Mouse (Mus musculus) inflammation-experienced regulatory T-cells, adult 6 months (primary cell): ENCODE results near the gene Zfp219. TPM values are rescaled to one million over a fixed set of nuclear protein-coding genes. Genes with fewer than 3 reads are reported as not detected.

ENCODE experiments used
- ATAC-seq: one replicate; pipeline ENCODE4 v1.8.0; 2017
- polyA plus RNA-seq, 3 experiments: library from polyadenylated mRNA; unstranded; fragments of 100-300 nt; shearing (Covaris generic); gene quantifications; one replicate each; pipeline ENCODE4 v1.2.1; 2017

Gene Zfp219
- polyA plus RNA-seq, 3 experiments from 2014 or later: 1.4 to 1.9 (median 1.6) TPM

GRCm38 (mm10) chr14:52017662-52018061 lies 2.9 kb downstream of the Zfp219 start:
- ATAC-seq: no peak

DNA sequence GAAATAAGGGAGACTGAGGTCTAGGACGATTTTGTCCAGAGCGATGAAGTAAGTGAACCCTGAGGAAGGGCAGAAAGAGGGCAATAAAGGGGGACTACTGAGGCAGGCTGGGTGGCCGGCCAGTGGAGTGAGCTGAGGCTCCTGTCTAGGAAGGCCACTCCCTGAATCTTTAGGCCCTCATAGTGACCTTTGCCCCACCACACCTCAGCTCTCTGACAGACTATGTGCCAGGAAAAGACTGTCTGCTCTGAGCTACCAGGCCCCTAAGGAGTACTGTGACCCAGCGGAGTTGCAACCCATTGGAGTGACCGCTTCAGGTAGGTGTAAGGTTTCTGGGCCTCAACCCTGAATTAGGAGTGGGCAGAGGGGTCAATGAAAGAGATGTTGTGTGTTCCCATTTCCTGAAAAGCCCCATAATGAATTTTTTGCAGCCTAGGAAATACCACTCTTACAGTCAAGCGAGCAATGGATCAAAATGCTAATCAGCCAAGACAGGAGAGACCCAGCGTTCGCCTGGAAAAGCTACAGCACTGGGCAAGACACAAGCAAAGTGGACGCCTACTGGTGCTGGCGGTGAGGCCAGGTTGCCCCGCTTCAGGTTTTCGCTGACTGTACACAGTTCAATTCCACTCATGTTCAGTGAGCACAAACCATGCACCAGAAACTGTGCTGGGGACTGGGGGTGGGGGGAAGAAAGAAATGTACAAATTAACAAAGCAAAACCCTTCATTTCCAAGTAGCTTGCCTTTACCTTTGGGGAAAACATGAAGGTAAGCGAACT lies 3.7 kb downstream of the Zfp219 start:
- no peak for ATAC-seq

- ATAC-seq: no peak
Measured at GRCm38 (mm10) chr14:52015445-52016100, 5.0 kb downstream of the Zfp219 start, which contains the start of gene Tmem253. Tmem253 (plus strand) TSS chr14:52015658.

- ATAC-seq: no peak
Measured at GRCm38 (mm10) chr14:52014761-52015311, 5.7 kb downstream of the Zfp219 start.

GRCm38 (mm10) chr14:52014271-52014760 lies 6.2 kb downstream of the Zfp219 start:
- no peak for ATAC-seq

DNA sequence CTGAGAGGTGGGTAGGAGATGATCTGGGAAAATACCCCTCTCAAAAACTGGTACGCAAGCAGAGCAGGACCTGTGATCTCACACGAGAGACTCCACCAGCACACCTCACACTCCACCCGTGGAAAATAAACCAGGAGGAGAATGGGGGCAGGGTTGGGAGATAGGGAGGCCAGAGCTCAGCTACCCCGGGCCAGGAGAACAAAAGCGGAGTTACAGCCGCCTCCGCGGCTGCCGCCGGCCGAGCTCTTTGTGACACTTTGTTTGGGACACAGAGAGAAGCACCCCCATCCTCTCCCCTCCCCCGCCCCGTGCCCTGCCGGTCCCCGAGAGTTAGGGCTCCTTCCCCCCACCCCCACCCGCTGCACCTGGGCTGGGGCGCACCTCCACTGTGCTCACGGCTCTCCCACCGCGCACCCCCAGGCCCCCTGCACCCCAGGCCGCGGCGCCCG lies 6.7 kb downstream of the Zfp219 start:
- ATAC-seq: peak; percentile 20

DNA sequence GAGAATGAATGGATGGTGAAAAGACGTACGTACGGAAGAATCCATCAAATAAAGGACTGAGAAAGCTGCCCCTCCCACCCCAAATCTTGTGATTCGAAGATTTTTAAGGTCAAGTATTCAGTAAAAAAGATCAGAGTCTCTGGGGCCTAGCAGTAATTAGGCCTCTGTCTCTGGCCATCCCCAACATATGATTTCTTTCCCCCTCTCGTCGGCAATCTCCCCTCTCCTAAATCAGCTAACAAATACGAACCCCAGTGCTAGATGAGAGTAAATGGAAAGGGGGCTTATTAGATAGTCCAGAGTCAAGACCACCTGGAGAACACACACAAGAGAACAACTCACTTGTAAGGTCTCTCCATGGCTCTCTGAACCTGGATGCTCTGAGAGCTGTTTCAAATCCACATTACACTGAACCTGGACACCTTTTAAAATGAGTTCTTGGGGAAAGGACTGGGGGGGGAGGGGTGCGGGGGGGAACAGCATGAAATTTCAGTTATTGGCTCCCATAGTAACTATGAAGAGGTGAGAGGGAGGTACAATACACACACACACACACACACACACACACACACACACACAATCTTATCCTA lies 7.4 kb downstream of the Zfp219 start:
- no peak for ATAC-seq

- no peak for ATAC-seq
Measured at GRCm38 (mm10) chr14:52012553-52012952, 8.0 kb downstream of the Zfp219 start.

DNA sequence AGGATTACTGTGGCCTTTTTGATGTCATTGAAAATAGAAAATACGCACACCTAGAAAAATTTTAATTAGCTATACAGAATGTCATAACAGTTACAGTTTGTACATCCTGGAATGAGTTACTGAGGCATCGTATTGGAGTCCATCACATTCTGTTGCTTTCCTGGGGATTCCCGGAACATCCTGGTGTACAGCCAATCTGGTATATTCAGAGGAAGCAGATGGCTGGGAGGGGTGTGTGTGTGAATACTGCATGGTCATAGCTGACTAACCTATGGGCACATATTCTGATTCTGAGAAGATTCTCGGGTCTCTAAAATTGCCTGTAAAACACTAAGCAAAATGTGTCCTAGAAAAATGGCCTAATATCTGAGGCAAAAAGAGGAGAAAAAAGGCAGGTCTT lies 8.4 kb downstream of the Zfp219 start:
- ATAC-seq: no peak

DNA sequence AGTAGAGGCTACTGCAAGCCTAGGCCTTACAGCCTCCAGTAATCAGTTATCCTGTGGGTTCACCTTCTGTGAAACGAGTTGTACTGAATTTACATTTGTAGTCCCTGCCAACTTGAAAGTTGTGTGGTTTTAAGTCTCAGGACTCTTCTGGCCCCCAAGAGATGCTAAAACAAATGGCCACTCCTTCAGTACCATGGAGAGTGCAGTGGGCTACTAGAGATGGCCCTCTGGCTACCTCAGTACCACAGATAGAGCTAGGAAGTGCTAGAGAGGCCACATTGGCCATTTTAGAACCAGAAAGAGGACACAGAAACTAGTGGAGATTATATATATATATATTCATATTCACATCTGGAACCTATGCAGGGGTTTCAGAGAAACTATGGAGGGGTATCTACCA lies 8.8 kb downstream of the Zfp219 start:
- no peak for ATAC-seq

- ATAC-seq: no peak
Measured at GRCm38 (mm10) chr14:52010446-52011111, 10.0 kb downstream of the Zfp219 start.

DNA sequence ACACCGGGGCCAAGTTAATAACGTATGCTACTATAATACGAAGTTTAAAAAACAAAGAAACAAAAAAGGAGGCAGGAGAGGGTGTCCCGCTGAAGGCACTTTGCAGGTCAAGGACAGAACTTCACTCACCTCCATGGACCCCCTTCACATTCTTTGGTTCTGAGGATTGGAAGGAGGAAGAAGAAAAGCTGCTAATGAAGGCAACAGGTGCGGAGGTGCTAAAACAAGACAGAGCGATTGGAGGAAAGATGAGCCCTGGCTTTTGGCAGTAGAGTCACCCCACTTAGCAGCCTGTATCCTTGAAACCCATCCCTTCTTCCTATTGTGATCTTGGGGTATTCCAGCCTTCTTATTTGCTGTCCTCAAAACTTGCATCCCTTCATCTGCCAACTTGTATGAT lies 10.7 kb downstream of the Zfp219 start:
- ATAC-seq: no peak

GRCm38 (mm10) chr14:52009361-52009760 lies 11.2 kb downstream of the Zfp219 start:
- no peak for ATAC-seq

- ATAC-seq: peak; percentile 69
Measured at GRCm38 (mm10) chr14:52008321-52009203, 12.0 kb downstream of the Zfp219 start.

DNA sequence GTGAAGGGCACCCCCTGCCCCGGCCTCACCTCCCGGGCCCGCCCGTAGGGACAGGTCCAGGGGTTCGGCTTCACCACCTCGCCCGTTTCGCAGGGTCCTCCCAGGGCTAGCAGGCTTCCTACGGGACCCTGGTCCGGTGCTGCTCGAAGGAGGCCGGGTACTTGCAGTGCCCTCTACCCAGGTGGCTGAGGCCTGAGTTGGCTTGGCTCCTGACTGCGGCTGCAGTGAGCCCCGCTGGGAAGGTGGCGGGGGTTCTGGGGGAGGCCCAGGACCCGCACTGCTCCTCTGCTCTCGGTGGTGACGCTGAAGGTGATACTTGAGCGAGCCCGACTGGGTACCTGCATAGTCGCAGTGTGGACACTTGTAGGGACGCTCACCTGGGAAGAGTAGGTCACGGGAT lies 13.8 kb downstream of the Zfp219 start:
- no peak for ATAC-seq

DNA sequence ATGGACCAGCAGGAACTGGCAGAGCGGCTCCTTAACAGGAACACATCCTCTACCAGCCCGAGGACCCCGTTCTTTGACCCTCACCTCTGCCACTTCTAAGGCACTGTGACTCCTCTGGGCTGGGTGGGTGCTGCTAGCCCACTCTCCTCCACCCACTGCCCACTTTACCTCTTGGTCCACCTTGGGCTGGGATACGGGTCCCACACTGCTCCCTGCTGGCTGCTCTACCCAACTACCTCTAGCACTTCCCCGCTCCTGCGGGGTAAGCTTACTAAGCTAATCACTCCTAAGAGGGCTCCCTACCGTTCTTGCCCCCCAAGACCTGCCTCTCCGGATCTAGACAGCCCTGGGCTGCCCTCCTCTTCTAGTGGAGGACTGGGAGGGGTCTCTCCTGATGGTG lies 14.3 kb downstream of the Zfp219 start:
- no peak for ATAC-seq

- no peak for ATAC-seq
Measured at GRCm38 (mm10) chr14:52005616-52006015, 14.9 kb downstream of the Zfp219 start.

- no peak for ATAC-seq
Measured at GRCm38 (mm10) chr14:52005141-52005540, 15.4 kb downstream of the Zfp219 start.

GRCm38 (mm10) chr14:52003981-52004495 lies 16.5 kb downstream of the Zfp219 start:
- ATAC-seq: peak; percentile 91

DNA sequence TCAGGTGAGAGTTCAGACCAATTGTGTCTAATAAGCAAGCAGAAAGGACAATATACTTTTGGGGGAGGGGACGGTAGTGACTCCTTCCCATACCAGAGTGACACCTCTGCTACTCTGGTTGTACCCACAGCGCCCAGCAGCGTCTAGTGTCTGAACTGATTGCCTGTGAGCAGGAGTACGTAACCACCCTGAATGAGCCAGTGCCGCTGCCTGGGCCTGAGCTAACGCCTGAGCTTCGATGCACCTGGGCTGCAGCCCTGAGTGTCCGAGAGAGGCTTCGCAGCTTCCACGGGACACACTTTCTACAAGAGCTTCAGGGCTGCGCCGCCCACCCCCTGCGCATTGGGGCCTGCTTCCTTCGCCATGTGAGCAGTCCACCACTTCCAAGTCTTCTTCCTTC lies 23.1 kb downstream of the Zfp219 start:
- ATAC-seq: no peak

DNA sequence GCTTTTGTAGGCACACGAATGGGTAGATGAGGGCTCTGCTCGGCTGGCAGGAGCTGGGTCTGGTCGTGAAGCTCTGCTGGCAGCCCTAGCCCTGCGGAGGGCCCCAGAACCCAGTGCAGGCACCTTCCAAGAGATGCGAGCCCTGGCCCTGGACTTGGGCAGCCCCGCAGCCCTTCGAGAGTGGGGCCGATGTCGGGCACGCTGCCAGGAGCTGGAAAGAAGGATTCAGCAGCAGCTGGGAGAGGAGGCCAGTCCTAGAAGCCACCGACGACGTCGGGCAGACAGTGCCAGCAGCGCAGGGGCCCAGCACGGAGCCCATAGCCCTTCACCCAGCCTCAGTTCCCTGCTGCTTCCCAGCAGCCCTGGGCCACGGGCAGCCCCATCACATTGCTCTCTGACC lies 23.7 kb downstream of the Zfp219 start:
- ATAC-seq: no peak
